In genomic region chr1:92212003-92212750, GRCm38 (mm10) we compare ENCODE assay signal across 8 mouse cellular contexts. TPM values are rescaled to one million over a fixed set of nuclear protein-coding genes. Genes with fewer than 3 reads are reported as not detected.
A peak's percentile ranks its signal among the peaks of the same experiment; 100 is the strongest.
DNase-seq lines count a peak whose midpoint lies in the region; ATAC-seq and TF ChIP-seq lines count a peak whose summit lies in the region.

No protein-coding gene starts in this region.

- 0 out of 2 replicates have a peak overlapping the region, but pooled peaks have one; percentile 21 for H3K27ac ChIP-seq in gastrocnemius, adult 2 months
- H3K27ac ChIP-seq in heart, adult 2 months, result peak overlapping the region; percentile 26; the same call in 1 of the 2 replicates
- 0 out of 2 replicates have a peak overlapping the region, but pooled peaks have one; percentile 14 for H3K27ac ChIP-seq in limb, embryonic 15.5 days

- H3K9me3 ChIP-seq in limb, embryonic 15.5 days, result no peaks in the 10 kb centered on the region

- intact Hi-C loops in gastrocnemius, adult 2 months (cut with DNase I), result no loop called here
- intact Hi-C loops in gastrocnemius, postnatal 36 days (cut with DNase I), result no loop called here
- intact Hi-C loops in heart, adult 2 months (cut with DNase I), result loop anchor here (5.0 kb wide), 1 partner anchor 130 kb away; no protein-coding TSS in a partner anchor

- no peak overlapping the region for H3K4me2 ChIP-seq in limb, embryonic 15.5 days

- TF ChIP-seq CTCF in gastrocnemius, adult 2 months (IDR thresholded peaks at IDR 0.05), result peak; percentile 16; the same call in 1 of the 2 replicates
- TF ChIP-seq CTCF in heart, adult 2 months (IDR thresholded peaks at IDR 0.05), result peak; percentile 33

- no peak overlapping the region for H3K9ac ChIP-seq in heart, adult 2 months (ENCODE audit: low read depth, low read length)
- no peak overlapping the region for H3K9ac ChIP-seq in limb, embryonic 15.5 days

- WGBS in heart, adult 2 months, result 29% methylated on average over 13 of the region's 13 CpGs
- 43% methylated on average over 13 of the region's 13 CpGs for WGBS in limb, embryonic 15.5 days

- peak; percentile 50 for DNase-seq in gastrocnemius, adult 2 months
- no peak for DNase-seq in gastrocnemius, postnatal 36 days
- DNase-seq in adrenal gland, postnatal 10 days, result peak; percentile 70
- DNase-seq in heart, adult 2 months, result peak in 1 of 2 experiments; percentile 21
- DNase-seq in cerebellum, adult 9-10 months, result no peak
- DNase-seq in MN1 (ENCODE audit: low spot score), result no peak
- no peak for DNase-seq in frontal cortex, postnatal 36 days (ENCODE audit: low spot score in 2 of 2)

- H3K79me2 ChIP-seq in heart, adult 2 months (replicated peaks; ENCODE audit: control insufficient read depth, insufficient read depth, low read length), result no peaks in the 10 kb centered on the region

- H3K36me3 ChIP-seq in heart, adult 2 months (ENCODE audit: control insufficient read depth, insufficient read depth, low read length), result peaks cover 2% of the 10 kb centered on the region; the same call in 1 of the 2 replicates
- H3K36me3 ChIP-seq in limb, embryonic 15.5 days, result no peaks in the 10 kb centered on the region

- H3K27me3 ChIP-seq in heart, adult 2 months (ENCODE audit: control insufficient read depth, insufficient read depth, low read length), result no peaks in the 10 kb centered on the region
- H3K27me3 ChIP-seq in limb, embryonic 15.5 days, result no peaks in the 10 kb centered on the region

- TF ChIP-seq POLR2A in heart, adult 2 months (IDR thresholded peaks at IDR 0.05; ENCODE audit: insufficient read depth, low read depth, low read length), result no peak

- peak; percentile 20; the same call in 1 of the 2 replicates for ATAC-seq in limb, embryonic 15.5 days (ENCODE audit: insufficient number of reproducible peaks, low FRiP score, low TSS enrichment, low read depth)

- peaks cover 17% of the 10 kb centered on the region for H3K4me1 ChIP-seq in heart, adult 2 months (ENCODE audit: control insufficient read depth, insufficient read depth, low read length)
- peaks cover 35% of the 10 kb centered on the region for H3K4me1 ChIP-seq in limb, embryonic 15.5 days

- TF ChIP-seq EP300 in heart, adult 2 months (IDR thresholded peaks at IDR 0.05; ENCODE audit: insufficient read depth, low read depth, low read length), result no peak

- H3K4me3 ChIP-seq in gastrocnemius, adult 2 months, result no peak overlapping the region
- H3K4me3 ChIP-seq in heart, adult 2 months, result no peak overlapping the region
- no peak overlapping the region for H3K4me3 ChIP-seq in limb, embryonic 15.5 days

RNA-seq across cellular contexts. Expression of gene Hdac4, which starts 16.7 kb away (rescaled TPM):
- total RNA-seq in gastrocnemius, adult 2 months (2021), result 10 to 100 TPM; 41.8 to 66.3 TPM
- total RNA-seq in gastrocnemius, postnatal 36 days (2021), result 10 to 100 TPM; 43.4 to 50.5 TPM
- 10 to 100 TPM; 55.3 to 74.5 TPM for total RNA-seq in adrenal gland, postnatal 10 days (2021)
- total RNA-seq in heart, adult 2 months (2021), result 10 to 100 TPM; 41.3 to 45.1 TPM
- polyA plus RNA-seq in heart, adult 2 months (2012; rRNA removed), result 15.6 and 20.7 TPM in 2 replicates
- polyA plus RNA-seq in limb, embryonic 15.5 days (2015; fragmentation: Nextera tagmentation; extraction: Ambion mirVana), result 22.4 and 24.1 TPM in 2 replicates

Comparison
In these comparisons a context has a peak if more than half of its experiments do, and no peak if none do; other contexts are left out.
1. DNase-seq: peak in gastrocnemius, adult 2 months (single experiment) and adrenal gland, postnatal 10 days (single experiment); none in gastrocnemius, postnatal 36 days (0 of 2), cerebellum, adult 9-10 months (single experiment), MN1 (single experiment) and frontal cortex, postnatal 36 days (0 of 2).
2. Peak in every context shown above with its lines, with median percentiles within 50 percentile points of each other: H3K27ac ChIP-seq.